Mouse (Mus musculus): ENCODE data around the gene Pla2g4a.

Pla2g4a gene

GRCm38 (mm10) chr1:149960734-149961424 is at the start of gene Pla2g4a:
Gene Pla2g4a, minus strand, starts transcription at chr1:149961290.
- DNase-seq, result peak; percentile 48

DNA sequence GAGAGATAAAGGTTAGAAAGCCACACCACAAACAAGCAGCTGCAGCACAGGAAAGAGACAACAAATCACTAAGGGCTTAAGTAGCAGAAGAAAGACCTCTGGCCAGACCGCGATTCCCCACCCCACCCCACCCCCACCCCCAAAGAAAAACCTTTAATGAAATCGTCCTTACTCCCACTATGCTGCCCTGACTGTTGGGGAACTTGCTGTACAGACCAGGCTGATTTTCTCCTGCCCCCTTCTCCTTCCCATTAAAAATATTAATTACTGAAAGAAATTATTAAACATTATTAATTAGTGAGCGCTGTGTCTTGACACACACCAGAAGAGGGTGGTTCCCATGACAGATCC is 49.5 kb upstream of the Pla2g4a start:
- DNase-seq, result no peak

- DNase-seq, result no peak
Observed at GRCm38 (mm10) chr1:150009968-150010628, 49.0 kb upstream of the Pla2g4a start.

DNA sequence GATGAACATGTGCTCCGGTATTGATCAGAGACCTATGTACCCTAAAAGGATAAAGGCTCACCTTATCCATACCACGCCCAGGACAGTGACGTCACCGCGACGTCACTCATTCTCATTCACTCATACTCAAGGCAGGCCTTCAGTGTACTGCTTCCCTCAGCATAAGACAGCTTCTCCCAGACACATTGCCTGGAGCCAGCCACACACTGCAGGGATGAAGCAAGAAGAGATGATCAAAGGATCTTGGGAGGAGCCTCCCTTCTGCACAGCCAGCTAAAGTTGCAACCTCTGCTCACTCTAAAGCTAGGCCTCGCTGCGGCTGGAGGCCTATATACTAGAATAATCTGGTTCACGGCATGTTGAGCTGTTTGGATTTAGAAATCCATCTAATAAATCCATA is 48.0 kb upstream of the Pla2g4a start:
- no peak for DNase-seq

DNA sequence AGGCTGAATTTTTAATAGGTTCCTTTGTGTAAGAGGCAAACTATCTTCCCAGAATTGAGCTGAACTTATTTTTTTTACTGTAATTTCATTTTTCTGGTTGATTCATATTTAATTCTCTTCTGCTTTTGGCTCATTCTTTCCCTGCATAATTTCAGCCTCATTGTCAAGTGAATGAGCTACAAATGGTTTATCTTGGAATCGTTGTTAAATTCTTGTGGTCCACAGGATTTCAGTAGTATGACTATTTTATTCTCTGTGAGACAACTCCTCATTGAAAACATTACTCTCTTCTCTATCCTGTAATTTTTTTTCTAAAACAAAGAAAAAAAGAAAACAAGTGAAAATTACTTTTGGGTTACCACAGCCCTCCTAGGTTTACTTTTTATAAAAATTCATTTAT is 14.5 kb upstream of the Pla2g4a start:
- DNase-seq, result no peak

- no peak for DNase-seq
Observed at GRCm38 (mm10) chr1:149965826-149966225, 4.7 kb upstream of the Pla2g4a start.

GRCm38 (mm10) chr1:149961425-149962303 is 574 bp upstream of the Pla2g4a start:
- no peak for DNase-seq

- no peak for DNase-seq
Observed at GRCm38 (mm10) chr1:149960251-149960650, 839 bp downstream of the Pla2g4a start.

DNA sequence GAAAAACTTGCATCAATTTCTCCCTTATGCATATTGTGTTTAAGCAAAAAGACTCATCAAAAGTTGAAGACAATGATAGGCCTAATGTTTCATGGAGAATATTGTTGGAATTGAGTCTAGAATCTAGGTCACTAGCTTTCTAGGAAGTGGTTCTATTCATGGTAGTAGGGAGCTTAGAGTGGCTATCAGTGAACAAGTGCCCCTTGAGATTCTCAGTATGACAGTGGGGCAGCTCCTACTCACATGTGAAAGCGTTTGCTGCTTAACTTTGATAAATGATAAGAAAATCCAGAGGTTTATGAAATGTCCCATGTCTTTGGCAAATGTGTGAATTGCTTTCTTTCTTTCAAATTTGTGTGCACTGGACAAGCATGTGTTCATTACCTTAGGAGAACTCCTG is 2.0 kb downstream of the Pla2g4a start:
- DNase-seq, result no peak

GRCm38 (mm10) chr1:149955482-149955881 is 5.6 kb downstream of the Pla2g4a start:
- no peak for DNase-seq

- no peak for DNase-seq
Observed at GRCm38 (mm10) chr1:149954026-149954425, 7.1 kb downstream of the Pla2g4a start.

- DNase-seq, result no peak
Observed at GRCm38 (mm10) chr1:149952050-149952449, 9.0 kb downstream of the Pla2g4a start.

- no peak for DNase-seq
Observed at GRCm38 (mm10) chr1:149950656-149951055, 10.4 kb downstream of the Pla2g4a start.

DNA sequence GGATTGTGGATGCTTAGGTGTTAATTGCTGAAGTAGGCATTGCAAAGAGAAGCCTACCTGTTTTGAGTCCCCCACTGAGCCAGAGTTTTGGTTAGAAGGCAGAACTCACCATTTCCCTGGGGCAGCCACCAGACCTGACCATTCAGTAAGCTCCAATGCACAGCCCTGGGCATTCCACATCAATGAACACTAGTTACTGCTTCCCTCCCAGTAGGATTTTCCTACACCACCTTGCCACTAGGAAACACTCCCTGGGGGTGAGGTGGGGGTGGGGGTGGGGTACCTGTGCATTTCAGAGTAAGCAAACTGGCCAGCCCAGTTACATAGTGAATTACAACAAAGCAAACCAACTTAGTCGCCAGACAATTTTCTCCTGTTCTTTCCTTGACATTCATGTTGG is 10.8 kb downstream of the Pla2g4a start:
- DNase-seq, result no peak

DNA sequence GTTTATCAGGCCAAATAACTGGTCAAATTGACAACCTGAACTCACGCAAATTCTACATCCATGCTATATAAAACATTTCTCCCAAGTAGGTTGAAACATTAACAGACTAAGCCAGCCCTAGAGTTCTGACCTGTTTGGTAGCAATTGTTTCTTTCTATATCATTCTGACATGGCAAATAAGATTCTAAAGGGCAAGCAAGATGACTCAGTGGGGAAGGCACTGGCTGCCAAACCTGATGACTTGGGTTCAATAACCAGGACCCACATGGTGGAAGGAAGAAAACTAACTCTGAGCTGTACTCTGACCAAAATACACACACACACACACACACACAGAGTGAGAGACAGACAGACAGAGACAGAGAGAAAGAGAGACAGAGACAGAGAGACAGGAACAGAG is 11.8 kb downstream of the Pla2g4a start:
- no peak for DNase-seq

GRCm38 (mm10) chr1:149948066-149948825 is 12.8 kb downstream of the Pla2g4a start:
- no peak for DNase-seq

DNA sequence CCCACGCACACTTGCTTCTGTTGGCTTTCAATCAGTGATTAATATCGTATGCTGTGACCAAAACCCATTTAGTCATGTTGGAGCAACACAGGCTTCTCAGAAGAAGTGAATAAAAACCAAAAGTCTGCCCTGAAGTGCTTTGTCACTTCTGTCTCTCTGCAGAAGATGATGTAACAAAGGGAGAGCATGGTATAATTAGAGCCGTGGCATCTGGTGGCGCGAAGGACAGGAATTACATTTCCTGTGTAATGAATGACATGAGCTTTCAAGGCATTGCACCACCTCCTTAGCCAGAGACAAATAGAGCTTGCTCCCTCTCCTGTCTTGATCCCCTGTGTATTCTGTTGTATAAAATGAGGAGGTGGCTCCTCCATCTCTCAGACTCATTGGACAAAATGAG is 14.1 kb downstream of the Pla2g4a start:
- DNase-seq, result no peak

DNA sequence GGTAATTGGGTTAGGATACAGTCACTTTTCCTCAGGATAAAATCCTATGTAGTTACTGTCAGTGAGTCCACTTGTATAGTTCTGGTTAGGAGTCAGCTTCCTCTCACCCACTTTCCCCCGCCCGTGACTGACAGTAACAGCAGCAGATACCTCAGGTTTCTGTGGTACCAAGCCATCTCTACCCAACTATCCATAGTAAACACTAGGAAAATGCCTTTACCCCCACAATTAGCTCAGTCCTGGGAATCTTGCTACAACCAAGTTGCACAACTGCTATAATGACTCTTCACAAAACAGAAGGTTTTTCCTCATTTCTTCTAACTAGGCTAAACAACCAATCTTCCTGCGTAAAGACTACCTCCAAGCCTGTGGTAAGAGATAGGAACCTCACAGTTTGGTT is 14.7 kb downstream of the Pla2g4a start:
- DNase-seq, result no peak

DNA sequence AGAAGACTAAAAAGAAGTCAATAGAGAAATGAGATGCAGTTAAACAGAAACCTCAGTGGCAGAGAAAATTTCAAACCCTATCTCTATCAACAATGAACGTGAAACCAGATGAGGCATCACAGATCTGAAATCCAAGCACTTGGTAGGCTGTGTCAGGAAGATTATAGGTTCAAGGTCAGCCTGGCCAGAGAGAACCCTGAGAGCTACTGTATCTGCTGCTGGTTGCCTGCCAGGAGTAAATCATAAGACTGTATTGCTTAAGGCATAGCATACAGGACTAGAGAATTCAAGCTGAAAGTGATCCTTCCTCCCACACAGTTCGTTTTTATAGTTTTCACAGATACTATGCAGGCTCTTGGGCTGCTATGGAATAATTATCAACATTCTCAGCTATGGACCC is 17.5 kb downstream of the Pla2g4a start:
- DNase-seq, result no peak

DNA sequence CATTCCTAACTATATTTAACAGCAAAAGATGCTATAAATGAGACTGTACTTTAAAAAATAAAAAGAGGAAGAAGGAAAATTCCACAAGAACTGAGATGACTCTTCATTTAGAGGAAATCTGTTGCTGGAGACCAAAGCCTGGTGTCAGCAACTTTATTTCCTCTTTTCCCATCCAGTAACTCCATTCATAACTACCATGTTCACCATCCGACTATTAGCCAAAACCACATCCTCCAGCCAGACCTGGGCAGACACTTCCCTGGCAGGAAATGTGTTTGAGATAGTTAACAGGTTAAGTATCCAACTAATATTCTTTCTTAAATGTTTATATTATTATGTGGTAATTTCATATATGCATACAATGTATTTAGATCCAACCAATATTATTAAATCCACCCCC is 20.8 kb downstream of the Pla2g4a start:
- DNase-seq, result no peak

DNA sequence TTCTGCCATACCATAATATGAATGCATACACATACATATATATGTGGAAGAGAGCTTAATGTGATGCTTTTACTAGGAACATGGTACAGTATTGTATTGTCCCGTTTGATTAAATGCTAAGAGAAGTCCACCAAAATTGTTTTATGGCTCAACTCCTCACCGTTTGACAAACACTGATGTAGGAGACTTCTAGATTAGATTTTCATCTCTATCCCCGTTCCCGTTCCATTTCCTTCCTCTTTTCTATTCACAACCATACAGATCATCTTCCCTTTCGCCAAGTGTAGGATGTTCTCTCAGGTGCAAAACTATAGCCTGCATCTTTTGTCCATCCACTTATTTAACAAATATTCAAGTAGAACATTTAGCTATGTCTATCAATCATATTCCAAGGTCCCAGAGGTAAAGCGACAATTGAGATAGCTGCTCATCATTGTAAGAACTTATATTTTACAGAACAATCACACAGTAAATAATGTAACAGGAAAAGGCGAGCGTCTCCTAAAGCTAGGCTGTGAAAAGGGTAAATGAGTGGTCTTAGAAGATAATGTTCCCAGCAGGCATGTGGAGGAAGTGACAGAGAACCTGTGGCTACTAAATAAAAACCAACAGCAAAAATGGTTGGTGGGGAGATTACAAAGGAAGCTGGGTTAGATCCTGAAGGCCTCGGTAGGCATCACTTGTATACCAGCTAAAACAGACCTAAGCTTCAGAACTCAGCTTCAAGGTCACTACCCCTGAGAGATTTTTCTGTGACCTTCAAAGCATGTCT is 21.6 kb downstream of the Pla2g4a start:
- no peak for DNase-seq

DNA sequence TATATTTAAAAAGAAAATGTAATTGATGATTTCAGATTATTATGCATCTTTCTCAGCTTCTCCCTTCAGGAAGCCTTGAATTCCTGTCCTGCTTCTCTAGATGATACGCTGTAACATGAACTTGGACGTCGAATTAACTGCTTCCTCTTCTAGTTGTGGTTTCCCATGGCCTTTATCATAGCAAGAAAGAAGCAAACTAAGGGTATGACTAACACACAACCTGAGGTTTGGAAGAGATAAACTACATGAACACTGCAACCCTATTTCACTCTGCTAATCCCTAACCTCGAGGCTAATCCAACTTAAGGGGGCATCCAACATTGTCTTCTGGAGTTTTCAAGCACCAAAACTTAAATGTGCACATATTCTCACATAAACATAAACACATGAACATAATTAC is 23.3 kb downstream of the Pla2g4a start:
- no peak for DNase-seq
